Mouse (Mus musculus) cerebellum, adult 2 months (tissue): ENCODE data around the gene Ank3.

ENCODE experiments used
- CTCF ChIP-seq: fragments of 200-500 bp; IDR thresholded peaks from 2 replicates; pipeline ENCODE4 v1.5.1; 2011; ENCODE audit warnings: low read depth, mild to moderate bottlenecking, control low read depth, low read length, moderate library complexity, borderline replicate concordance; ENCODE audit not compliant: insufficient read depth
- POLR2A ChIP-seq: fragments of 200-500 bp; IDR thresholded peaks from 2 replicates; pipeline ENCODE4 v1.6.1; 2011; ENCODE audit warnings: low read length, control low read depth, borderline replicate concordance; ENCODE audit not compliant: insufficient read depth

- TF ChIP-seq POLR2A, result no peak
- TF ChIP-seq CTCF, result no peak
Measured at GRCm38 (mm10) chr10:69899788-69900187, 501.2 kb downstream of the Ank3 start.
